Mouse (Mus musculus) thymus, adult 2 months (tissue): Measurements from ENCODE around the gene Lrrc1. TPM values are rescaled to one million over a fixed set of nuclear protein-coding genes. Genes with fewer than 3 reads are reported as not detected.

ENCODE experiments used
- DNase-seq: peaks from one replicate; pipeline ENCODE4 v3.0.0; 2021
- H3K27ac ChIP-seq: fragments of 200-500 bp; 2 replicates; pipeline ENCODE4 v1.5.1; 2012; ENCODE audit warnings: low read length, control low read depth; ENCODE audit not compliant: control insufficient read depth, insufficient read depth
- H3K27me3 ChIP-seq: fragments of 200-500 bp; 2 replicates; pipeline ENCODE4 v1.6.1; 2012; ENCODE audit warnings: mild to moderate bottlenecking, low read length, moderate library complexity, mixed read lengths; ENCODE audit not compliant: control insufficient read depth, insufficient read depth
- H3K36me3 ChIP-seq: fragments of 200-500 bp; 2 replicates; pipeline ENCODE4 v1.6.1; 2012; ENCODE audit warnings: mild to moderate bottlenecking, low read length, moderate library complexity; ENCODE audit not compliant: control insufficient read depth, insufficient read depth
- H3K4me1 ChIP-seq: fragments of 200-500 bp; replicated peaks from 2 replicates; pipeline ENCODE4 v1.6.1; 2012; ENCODE audit warnings: low read length; ENCODE audit not compliant: control insufficient read depth, insufficient read depth
- H3K4me3 ChIP-seq: fragments of 200-500 bp; 2 replicates; pipeline ENCODE4 v1.5.1; 2012; ENCODE audit warnings: mild to moderate bottlenecking, low read length, control low read depth, moderate library complexity; ENCODE audit not compliant: control insufficient read depth, insufficient read depth
- CTCF ChIP-seq: fragments of 200-500 bp; IDR thresholded peaks from 2 replicates; pipeline ENCODE4 v1.5.1; 2012; ENCODE audit warnings: mild to moderate bottlenecking, control low read depth, low read length, moderate library complexity, borderline replicate concordance; ENCODE audit not compliant: control insufficient read depth, poor library complexity, insufficient read depth; ENCODE audit errors: extremely low read depth
- POLR2A ChIP-seq: fragments of 200-500 bp; IDR thresholded peaks from 2 replicates; pipeline ENCODE4 v1.6.1; 2012; ENCODE audit warnings: mild to moderate bottlenecking, low read length, control low read depth, moderate library complexity; ENCODE audit not compliant: control insufficient read depth, poor library complexity, insufficient read depth; ENCODE audit errors: extremely low read depth
- WGBS: fragments of 180-500 bp; shearing (Covaris S2); methylation state at CpG from one replicate; pipeline ENCODE4 v1.1.7; 2018; 5-methylcytosine and 5-hydroxymethylcytosine counted together
- polyA plus RNA-seq: library from polyadenylated mRNA; depleted of rRNA; stranded (reverse); fragments of >200 nt; gene quantifications from 2 replicates; pipeline ENCODE4 v1.2.3, GENCODE M21; 2012

Lrrc1 gene
- polyA plus RNA-seq, 1 experiment, result 51.3 TPM

DNA sequence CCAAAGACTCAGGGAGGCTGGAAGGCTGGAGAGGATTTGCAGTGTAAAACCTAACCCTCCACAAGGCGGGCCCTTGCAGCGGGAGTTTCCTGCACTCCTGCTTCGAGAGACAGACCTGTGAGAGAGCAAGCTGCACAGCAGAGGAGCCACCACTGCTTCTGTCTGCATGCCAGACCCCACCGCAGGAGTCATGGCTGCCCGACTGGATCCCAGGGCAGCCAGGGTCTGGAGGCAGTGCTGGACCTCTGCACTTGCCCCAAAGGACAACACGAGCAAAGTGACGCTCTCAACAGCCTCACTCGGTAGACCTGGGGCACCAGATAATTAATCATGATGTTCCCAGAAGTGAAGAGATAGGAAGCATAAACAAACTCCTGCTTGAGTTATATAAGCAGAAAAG, 72.1 kb downstream of the Lrrc1 start:
- peaks cover 37% of the 10 kb centered on the region for H3K4me1 ChIP-seq
- TF ChIP-seq CTCF (no peak), POLR2A (no peak)
- DNase-seq, result no peak
- H3K27ac ChIP-seq, result no peak overlapping the region
- no peak overlapping the region for H3K4me3 ChIP-seq
- 89% methylated on average over 8 of the region's 8 CpGs for WGBS
- 0 out of 2 replicates have a peak, but pooled peaks cover 5% of the 10 kb centered on the region for H3K36me3 ChIP-seq
- no peaks in the 10 kb centered on the region for H3K27me3 ChIP-seq

GRCm38 (mm10) chr9:77471646-77472220, 72.9 kb downstream of the Lrrc1 start:
- 89% methylated on average over 12 of the region's 12 CpGs for WGBS
- DNase-seq, result no peak
- peaks cover 37% of the 10 kb centered on the region for H3K4me1 ChIP-seq
- 0 out of 2 replicates have a peak overlapping the region, but pooled peaks have one; percentile 6 for H3K27ac ChIP-seq
- no peak overlapping the region for H3K4me3 ChIP-seq
- 0 out of 2 replicates have a peak, but pooled peaks cover 5% of the 10 kb centered on the region for H3K36me3 ChIP-seq
- TF ChIP-seq CTCF, result no peak
- no peak for TF ChIP-seq POLR2A
- no peaks in the 10 kb centered on the region for H3K27me3 ChIP-seq

GRCm38 (mm10) chr9:77469791-77470607, 74.7 kb downstream of the Lrrc1 start:
- no peak for TF ChIP-seq CTCF
- no peak for TF ChIP-seq POLR2A
- 30% methylated on average over 20 of the region's 20 CpGs for WGBS

DNA sequence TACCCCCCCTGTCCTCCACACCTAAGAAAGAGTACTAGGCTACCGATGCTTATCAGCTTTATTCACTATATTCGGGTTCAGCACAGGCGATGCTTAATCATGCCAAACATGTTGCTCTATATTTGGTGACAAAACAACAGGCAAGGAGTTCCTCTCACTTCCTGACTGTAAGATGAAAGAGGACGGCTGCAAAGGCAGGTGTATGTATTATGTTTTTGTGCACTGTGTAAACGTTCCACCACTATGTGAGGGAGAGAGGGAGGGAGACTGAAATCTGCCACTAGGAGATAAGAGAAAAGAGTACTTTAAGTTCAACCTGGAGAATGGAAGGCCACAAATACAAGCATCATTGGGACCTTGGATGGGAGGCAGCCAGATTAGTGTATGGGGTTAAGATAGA, 77.7 kb downstream of the Lrrc1 start:
- peak overlapping the region; percentile 96 for H3K27ac ChIP-seq

More at GRCm38 (mm10) chr9:77469791-77470607, 74.7 kb downstream of the Lrrc1 start:
- DNase-seq, result peak; percentile 77
- Histone ChIP-seq H3K36me3 (0 out of 2 replicates have a peak, but pooled peaks cover 5% of the 10 kb centered on the region), H3K4me3 (no peak overlapping the region), H3K27ac (peak overlapping the region; percentile 6; the same call in 1 of the 2 replicates), H3K27me3 (no peaks in the 10 kb centered on the region), H3K4me1 (peaks cover 50% of the 10 kb centered on the region)

GRCm38 (mm10) chr9:77465401-77465800, 79.3 kb downstream of the Lrrc1 start:
- TF ChIP-seq CTCF (no peak), POLR2A (no peak)
- H3K36me3 ChIP-seq, result 0 out of 2 replicates have a peak, but pooled peaks cover 5% of the 10 kb centered on the region
- WGBS, result 97% methylated on average over 11 of the region's 11 CpGs
- DNase-seq, result no peak
- H3K27me3 ChIP-seq, result no peaks in the 10 kb centered on the region
- H3K4me3 ChIP-seq, result no peak overlapping the region
- H3K27ac ChIP-seq, result 0 out of 2 replicates have a peak overlapping the region, but pooled peaks have one; percentile 9
- H3K4me1 ChIP-seq, result peaks cover 57% of the 10 kb centered on the region

More for the DNA sequence above, 77.7 kb downstream of the Lrrc1 start:
- TF ChIP-seq CTCF, result no peak
- TF ChIP-seq POLR2A, result no peak
- no peaks in the 10 kb centered on the region for H3K27me3 ChIP-seq
- WGBS, result 8% methylated on average over 5 of the region's 5 CpGs
- peaks cover 62% of the 10 kb centered on the region for H3K4me1 ChIP-seq
- peak; percentile 50 for DNase-seq
- no peak overlapping the region for H3K4me3 ChIP-seq
- 0 out of 2 replicates have a peak, but pooled peaks cover 5% of the 10 kb centered on the region for H3K36me3 ChIP-seq

- H3K27ac ChIP-seq, result no peak overlapping the region; the same call in 1 of the 2 replicates
- WGBS, result 95% methylated on average over 7 of the region's 7 CpGs
- no peaks in the 10 kb centered on the region for H3K27me3 ChIP-seq
- H3K36me3 ChIP-seq, result 0 out of 2 replicates have a peak, but pooled peaks cover 5% of the 10 kb centered on the region
- no peak for DNase-seq
- no peak overlapping the region for H3K4me3 ChIP-seq
- TF ChIP-seq CTCF (no peak), POLR2A (no peak)
- H3K4me1 ChIP-seq, result peaks cover 51% of the 10 kb centered on the region
These were observed 80.8 kb downstream of the Lrrc1 start for GRCm38 (mm10) chr9:77463861-77464260.
